Mouse (Mus musculus): Measurements from ENCODE around the gene Prkar2b. TPM values are rescaled to one million over a fixed set of nuclear protein-coding genes. Genes with fewer than 3 reads are reported as not detected.

Prkar2b gene
- total RNA-seq, 2 experiments from 2014 or later = 1.7 to 1.9 TPM

DNA sequence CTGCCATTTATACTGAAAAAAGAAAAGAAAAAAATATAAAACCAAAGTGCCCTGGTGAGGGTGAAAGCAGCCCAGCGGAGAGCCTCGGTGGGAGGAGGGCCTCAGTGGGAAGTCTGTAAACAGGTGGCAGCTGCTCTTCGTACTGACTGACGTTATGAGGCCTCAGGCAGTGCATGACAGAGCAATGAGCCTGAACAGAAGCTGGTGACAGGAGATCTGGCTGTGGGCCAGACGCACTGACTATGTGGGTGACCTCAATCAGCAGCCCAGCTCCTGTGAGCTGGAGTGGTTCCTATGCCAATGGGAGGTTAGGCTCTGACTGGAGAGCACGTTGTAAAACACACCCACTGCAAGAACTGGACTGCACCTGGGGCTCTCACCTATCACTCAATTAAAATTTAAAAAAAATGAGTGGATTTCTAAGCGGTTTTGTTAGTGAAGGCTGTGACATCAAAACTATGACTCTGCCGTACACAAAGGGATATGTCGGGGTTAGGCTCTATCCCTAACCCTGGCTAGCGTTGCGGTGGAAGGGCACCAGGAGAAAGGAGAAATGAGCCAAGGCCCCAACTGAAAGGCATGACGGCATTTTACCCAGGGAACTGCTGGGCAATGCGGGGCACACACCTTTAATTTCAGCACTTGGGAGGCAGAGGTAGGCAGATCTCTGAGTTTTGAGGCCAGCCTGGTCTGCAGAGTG, 87.5 kb downstream of the Prkar2b start:
- DNase-seq = peak in 1 of 2 experiments; percentile 27
- intact Hi-C loops (cut with DNase I) = no loop called here

DNA sequence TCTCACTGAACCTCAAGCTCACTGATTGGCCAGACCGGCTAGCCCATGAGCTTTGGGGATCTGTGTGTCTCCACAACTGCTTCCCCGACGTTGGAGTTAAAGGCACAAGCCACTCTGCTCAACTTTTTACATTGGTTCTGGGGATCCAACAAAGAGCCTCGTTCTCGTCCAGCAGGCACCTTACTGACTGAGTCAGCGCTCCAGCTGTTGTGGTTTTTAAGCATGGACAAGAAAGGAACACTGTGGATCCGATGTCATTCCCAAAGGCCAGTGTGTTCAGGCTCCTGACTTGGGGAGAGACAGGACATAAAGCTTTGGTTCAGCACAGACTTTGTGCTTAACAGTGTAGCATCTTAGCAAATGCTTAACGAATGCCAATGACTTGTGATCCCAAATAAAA, 89.5 kb downstream of the Prkar2b start:
- no peak for DNase-seq
- intact Hi-C loops (cut with DNase I) = no loop called here

- intact Hi-C loops (cut with DNase I) = loop anchor here (2.0 to 5.0 kb wide), 2 partner anchors 93 to 278 kb away; partner anchors contain the start of gene Prkar2b
- DNase-seq = no peak
These were observed 92.0 kb downstream of the Prkar2b start for GRCm38 (mm10) chr12:31969111-31969510.

- no peak for DNase-seq
- intact Hi-C loops (cut with DNase I) = loop anchor here (1.0 to 5.0 kb wide), 3 partner anchors 95 to 411 kb away; partner anchors contain the start of genes Ccdc71l and Prkar2b
These were observed 93.6 kb downstream of the Prkar2b start for GRCm38 (mm10) chr12:31967536-31967935.

DNA sequence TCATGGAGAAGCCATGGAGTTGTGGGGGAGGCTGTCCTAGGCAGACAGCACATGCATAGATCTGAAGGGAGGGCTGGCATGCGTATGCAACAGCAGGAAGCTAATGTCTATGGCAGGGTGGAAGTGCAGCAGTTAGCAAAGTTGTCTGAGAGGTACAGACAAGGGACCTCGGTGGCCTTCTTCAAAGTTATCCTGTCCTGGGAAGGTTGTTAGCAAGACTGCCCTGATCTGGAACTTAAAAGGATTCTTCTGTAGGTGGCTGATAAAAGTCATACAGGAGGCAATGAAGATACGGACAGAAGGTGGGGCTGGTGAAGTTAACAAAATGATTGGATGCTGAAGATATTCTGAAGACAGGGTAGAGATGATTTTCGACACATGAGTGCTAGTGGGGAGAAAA, 94.7 kb downstream of the Prkar2b start:
- intact Hi-C loops (cut with DNase I) = loop anchor here (2.0 to 5.0 kb wide), 2 partner anchors 96 to 412 kb away; partner anchors contain the start of genes Ccdc71l and Prkar2b

GRCm38 (mm10) chr12:31965517-31966212, 95.4 kb downstream of the Prkar2b start:
- intact Hi-C loops (cut with DNase I) = loop anchor here (2.0 to 5.0 kb wide), 2 partner anchors 97 to 413 kb away; partner anchors contain the start of genes Ccdc71l and Prkar2b
- DNase-seq = no peak

More for the DNA sequence above, 94.7 kb downstream of the Prkar2b start:
- no peak for DNase-seq

- no peak for DNase-seq
- intact Hi-C loops (cut with DNase I) = no loop called here
These were observed 97.0 kb downstream of the Prkar2b start for GRCm38 (mm10) chr12:31964074-31964473.

DNA sequence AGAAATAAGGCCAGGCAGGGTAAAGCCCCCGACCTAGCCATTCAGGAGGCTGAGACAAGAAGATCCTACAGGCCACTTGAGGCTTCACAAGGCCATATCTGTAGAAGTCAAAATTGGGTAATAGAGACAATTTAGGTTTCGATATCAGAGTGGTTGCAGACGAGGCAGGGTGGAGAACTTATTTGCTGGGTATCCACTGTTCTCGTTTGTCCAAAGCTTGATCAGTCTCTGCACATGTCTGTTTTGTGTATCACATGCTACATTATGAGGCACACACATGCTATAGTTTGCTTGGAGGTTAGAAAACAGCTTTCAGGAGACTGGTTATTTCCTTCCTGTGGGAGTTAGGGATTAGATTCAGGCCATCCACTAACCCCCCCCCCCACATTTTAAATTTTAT, 105.3 kb downstream of the Prkar2b start:
- intact Hi-C loops (cut with DNase I) = no loop called here
- DNase-seq = no peak

- intact Hi-C loops (cut with DNase I) = no loop called here
- no peak for DNase-seq
These were observed 110.5 kb downstream of the Prkar2b start for GRCm38 (mm10) chr12:31950659-31951031.

DNA sequence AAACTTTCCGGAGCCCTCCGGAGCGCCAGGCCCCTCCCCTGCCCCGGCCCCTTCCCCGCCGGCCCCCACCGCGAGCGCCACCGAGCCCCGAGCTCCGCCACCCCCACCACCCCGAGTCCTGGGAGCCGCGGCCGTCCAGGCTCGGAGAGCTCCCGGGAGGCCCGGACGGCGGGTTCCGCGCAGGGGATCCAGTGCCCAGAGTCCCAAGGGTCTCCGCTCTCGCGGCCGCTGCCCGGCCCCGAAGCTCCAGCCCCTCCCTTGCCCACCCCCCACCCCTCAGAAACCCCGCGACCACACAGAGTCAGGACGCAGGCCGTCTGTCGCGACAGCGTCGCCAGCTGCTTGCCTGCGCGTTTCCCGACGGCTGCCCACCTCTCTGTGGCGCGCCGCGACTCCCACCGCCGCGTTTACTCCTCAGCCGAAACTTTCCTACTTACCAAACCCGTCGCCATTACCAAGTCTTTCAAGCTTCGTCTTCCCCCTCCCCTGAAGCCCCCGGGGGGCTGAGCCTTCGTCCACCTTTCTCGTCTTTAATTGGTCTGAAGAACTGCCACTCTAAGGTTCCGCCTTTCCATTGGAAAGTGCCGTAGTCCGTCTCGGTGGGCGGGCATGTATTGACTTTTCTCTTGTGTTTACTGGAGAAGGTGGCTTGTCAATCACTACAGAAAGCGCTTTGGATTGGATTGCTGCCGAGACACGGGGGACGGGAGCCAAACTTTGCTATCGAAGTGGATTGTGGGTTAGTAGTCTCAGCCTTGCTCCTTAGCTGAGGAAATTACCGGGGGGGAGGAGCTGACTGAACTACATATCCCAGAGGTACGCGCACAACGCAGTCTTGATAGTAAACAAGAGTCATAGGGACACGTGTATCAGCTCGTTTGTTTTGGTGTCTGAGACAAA, 111.1 kb downstream of the Prkar2b start, which contains the start of gene Hbp1:
Gene Hbp1 (minus strand): TSS at position 777 of the 900 bp plus-strand sequence.
- intact Hi-C loops (cut with DNase I) = no loop called here
- DNase-seq = peak; percentile 99

DNA sequence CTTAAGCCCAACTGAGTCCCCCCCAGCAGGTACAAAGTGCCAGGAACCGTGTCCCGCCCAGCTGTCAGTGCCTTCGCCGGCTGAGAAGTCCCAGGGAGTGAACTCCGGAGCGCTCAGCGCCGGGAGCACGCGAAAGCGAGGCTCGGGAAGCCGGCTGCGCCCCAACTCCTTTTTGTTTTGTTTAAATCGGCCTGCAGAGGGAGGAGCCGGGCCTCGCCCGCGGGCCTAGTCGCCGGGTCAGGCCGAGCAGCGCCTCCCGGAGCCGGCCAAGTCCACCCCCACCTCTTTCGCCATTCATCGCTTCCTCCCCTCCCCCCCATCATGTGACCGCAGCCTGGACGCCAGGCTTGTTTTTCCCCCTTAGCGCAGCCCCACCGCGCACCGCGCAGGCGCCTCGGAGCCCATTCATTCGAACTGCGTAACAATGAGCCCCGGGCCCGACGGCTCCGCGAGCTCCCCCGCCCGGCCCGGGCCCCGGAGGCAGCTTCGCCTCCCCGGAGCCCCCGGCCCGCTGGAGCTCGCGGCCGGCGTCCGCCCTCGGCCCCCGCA, 111.8 kb downstream of the Prkar2b start:
- peak; percentile 85 to 95 for DNase-seq
- intact Hi-C loops (cut with DNase I) = no loop called here

GRCm38 (mm10) chr12:31948101-31949000, 112.7 kb downstream of the Prkar2b start:
- intact Hi-C loops (cut with DNase I) = no loop called here
- no peak for DNase-seq

DNA sequence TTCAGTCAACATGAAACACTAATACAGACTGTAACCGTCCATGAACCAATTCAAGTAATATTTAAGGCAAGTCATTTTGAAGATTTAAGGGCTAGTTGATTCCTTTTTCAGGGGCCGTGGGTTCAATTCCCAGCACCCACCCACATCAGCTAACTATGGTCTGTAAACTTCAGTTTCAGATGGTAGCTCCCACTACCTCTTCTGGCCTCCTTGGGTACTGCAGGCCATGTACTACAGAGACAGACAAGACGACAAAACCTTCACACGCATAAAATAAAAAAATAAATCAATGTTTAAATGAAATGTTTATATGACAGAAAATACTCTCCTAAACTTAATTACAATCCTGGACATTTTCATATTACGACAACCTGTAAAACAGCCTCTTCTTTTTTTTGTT, 113.6 kb downstream of the Prkar2b start:
- no peak for DNase-seq
- intact Hi-C loops (cut with DNase I) = no loop called here

DNA sequence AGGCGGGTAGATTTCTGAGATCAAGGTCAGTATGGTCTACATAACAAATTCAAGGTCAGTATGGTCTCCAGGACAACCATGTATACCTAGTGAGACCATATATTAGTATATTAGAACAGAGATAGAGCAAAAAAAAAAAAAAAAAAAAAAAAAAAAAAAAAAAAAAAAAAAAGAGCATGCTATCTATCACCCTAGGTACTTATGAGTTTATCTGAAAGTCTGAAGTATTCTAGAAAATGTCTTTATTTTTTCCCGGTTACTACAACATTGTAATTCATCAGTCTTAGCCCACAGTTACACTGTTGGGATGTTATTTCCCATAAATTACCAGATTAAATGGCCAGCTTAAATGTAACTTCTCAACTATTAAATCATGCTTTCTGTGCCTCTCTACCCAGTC, 116.7 kb downstream of the Prkar2b start:
- no peak for DNase-seq
- intact Hi-C loops (cut with DNase I) = no loop called here

GRCm38 (mm10) chr12:31943020-31943654, 118.0 kb downstream of the Prkar2b start:
- no peak for DNase-seq
- intact Hi-C loops (cut with DNase I) = no loop called here

- DNase-seq = no peak
- intact Hi-C loops (cut with DNase I) = no loop called here
These were observed 122.1 kb downstream of the Prkar2b start for GRCm38 (mm10) chr12:31939026-31939425.

DNA sequence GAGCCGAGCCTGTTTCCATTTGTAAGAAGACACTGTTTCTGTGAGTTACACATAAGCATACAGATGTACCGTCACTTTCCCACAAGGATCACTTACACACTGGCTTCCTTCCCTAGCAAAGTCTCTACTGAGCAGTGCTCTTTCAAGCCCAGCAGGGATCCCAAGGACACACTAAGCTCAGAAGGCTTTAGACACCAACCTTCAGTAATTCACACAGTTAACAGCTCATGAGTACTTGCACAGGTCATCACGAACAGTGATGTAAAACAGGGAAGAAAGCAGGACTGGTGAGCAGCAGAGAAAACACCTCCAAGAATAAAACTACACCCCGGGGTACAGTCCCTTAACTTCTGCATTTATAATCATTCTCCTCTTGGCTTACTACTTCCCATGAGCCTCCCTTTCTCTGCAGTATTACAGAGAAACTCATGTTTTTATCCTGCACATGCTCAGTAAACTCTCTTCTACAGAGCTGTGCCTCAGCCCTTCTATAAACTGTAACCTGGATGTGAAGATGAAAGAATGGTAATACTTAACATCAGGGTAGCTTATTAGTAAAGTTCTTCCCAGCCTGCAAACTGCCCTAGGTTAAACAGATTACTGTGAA, 122.6 kb downstream of the Prkar2b start:
- intact Hi-C loops (cut with DNase I) = no loop called here
- DNase-seq = no peak

DNA sequence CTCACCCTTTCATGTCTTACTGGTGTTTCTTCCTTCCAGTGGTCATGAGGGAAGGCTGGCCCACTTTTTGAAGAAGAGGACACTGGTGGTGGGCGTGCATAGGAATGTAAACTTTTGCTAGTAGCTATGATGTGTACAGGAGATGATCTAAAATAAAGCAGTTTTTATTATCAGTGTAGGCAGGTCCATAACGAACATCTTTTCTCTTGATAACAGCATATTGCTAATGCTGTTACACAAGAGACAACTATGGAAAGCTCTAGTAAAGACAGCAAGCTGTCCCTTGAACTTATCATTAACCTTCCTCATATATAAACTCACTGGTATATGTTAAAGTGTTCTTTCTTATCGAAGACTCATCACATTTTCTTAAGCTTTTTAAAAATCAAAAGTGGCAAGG, 123.5 kb downstream of the Prkar2b start:
- no peak for DNase-seq
- intact Hi-C loops (cut with DNase I) = no loop called here
